Mouse (Mus musculus) neural tube, embryonic 11.5 days (tissue): ENCODE measurements around the gene Cln6. TPM values are rescaled to one million over a fixed set of nuclear protein-coding genes. Genes with fewer than 3 reads are reported as not detected.
"Not testable (repeated sequence)": the region's sequence is repeated elsewhere in the genome, so short reads cannot be mapped to it uniquely, and the experiment has no call there.

Source experiments
- ATAC-seq: fragments of 200-750 bp; cut with Nextera tagmentation; 2 replicates; pipeline ENCODE4 v1.8.0; 2017; ENCODE audit warnings: moderate number of reproducible peaks, mild to moderate bottlenecking, moderate TSS enrichment, moderate library complexity; ENCODE audit not compliant: insufficient read depth, low FRiP score, low TSS enrichment
- DNase-seq: peaks from one replicate; pipeline ENCODE4 v3.0.0-alpha.2; 2015; ENCODE audit warnings: low spot score
- H3K27ac ChIP-seq: fragments of 300-500 bp; sonication (generic); 2 replicates; pipeline ENCODE4 v1.5.1; 2014; ENCODE audit warnings: low read depth, mild to moderate bottlenecking, low read length
- H3K27me3 ChIP-seq: fragments of 300-500 bp; sonication (generic); 2 replicates; pipeline ENCODE4 v1.6.1; 2014; ENCODE audit warnings: mild to moderate bottlenecking, low read length, mixed read lengths; ENCODE audit not compliant: control insufficient read depth, insufficient read depth
- H3K36me3 ChIP-seq: fragments of 300-500 bp; sonication (generic); 2 replicates; pipeline ENCODE4 v1.6.1; 2014; ENCODE audit warnings: mild to moderate bottlenecking, low read length, moderate library complexity, mixed read lengths; ENCODE audit not compliant: control insufficient read depth, insufficient read depth
- H3K4me1 ChIP-seq: fragments of 300-500 bp; sonication (generic); 2 replicates; pipeline ENCODE4 v1.6.1; 2014; ENCODE audit warnings: low read length, mixed read lengths; ENCODE audit not compliant: control insufficient read depth, insufficient read depth
- H3K4me2 ChIP-seq: fragments of 300-500 bp; sonication (generic); 2 replicates; pipeline ENCODE4 v1.6.1; 2014; ENCODE audit warnings: low read depth, mild to moderate bottlenecking, moderate library complexity
- H3K4me3 ChIP-seq: fragments of 300-500 bp; sonication (generic); 2 replicates; pipeline ENCODE4 v1.5.1; 2014; ENCODE audit warnings: low read depth, low read length
- H3K9ac ChIP-seq: fragments of 300-500 bp; sonication (generic); 2 replicates; pipeline ENCODE4 v1.6.1; 2014; ENCODE audit warnings: mild to moderate bottlenecking, low read length
- H3K9me3 ChIP-seq: fragments of 300-500 bp; sonication (generic); 2 replicates; pipeline ENCODE4 v1.6.1; 2016; ENCODE audit warnings: low read length; ENCODE audit not compliant: control insufficient read depth
- WGBS: fragments of 180-500 bp; shearing (Covaris S2); extraction: QIAGEN DNeasy Blood & Tissue Kit; methylation state at CpG from one replicate; pipeline ENCODE4 v1.1.7; 2014; 5-methylcytosine and 5-hydroxymethylcytosine counted together
- polyA plus RNA-seq: library from polyadenylated mRNA; unstranded; fragments of >200 nt; fragmentation: Nextera tagmentation; extraction: Ambion mirVana; gene quantifications from 2 replicates; pipeline ENCODE4 v1.2.1, GENCODE M21; 2014

The Cln6 gene
- polyA plus RNA-seq, 1 experiment from 2014 or later, result 10.4 TPM

- peaks cover 14% of the 10 kb centered on the region for H3K4me1 ChIP-seq
- WGBS, result 40% methylated on average over 8 of the region's 8 CpGs
- ATAC-seq (no peak), DNase-seq (no peak)
- H3K9me3 ChIP-seq, result no peaks in the 10 kb centered on the region
- no peak overlapping the region for H3K4me2 ChIP-seq
- no peaks in the 10 kb centered on the region for H3K27me3 ChIP-seq
- no peaks in the 10 kb centered on the region for H3K36me3 ChIP-seq
- H3K27ac ChIP-seq, result no peak overlapping the region
- H3K4me3 ChIP-seq, result no peak overlapping the region
- H3K9ac ChIP-seq, result no peak overlapping the region
Observed at GRCm38 (mm10) chr9:62858266-62859019, 19.9 kb downstream of the Cln6 start.

- not testable (repeated sequence) for H3K9me3 ChIP-seq, H3K4me3 ChIP-seq
Observed at GRCm38 (mm10) chr9:62860102-62860501, 21.5 kb downstream of the Cln6 start.

GRCm38 (mm10) chr9:62860866-62861265 is 22.3 kb downstream of the Cln6 start:
- Histone ChIP-seq H3K9me3 (no peaks in the 10 kb centered on the region), H3K36me3 (no peaks in the 10 kb centered on the region), H3K4me2 (no peak overlapping the region), H3K27ac (no peak overlapping the region), H3K27me3 (no peaks in the 10 kb centered on the region), H3K9ac (no peak overlapping the region), H3K4me3 (no peak overlapping the region), H3K4me1 (peaks cover 14% of the 10 kb centered on the region)
- ATAC-seq, result no peak
- 91% methylated on average over 4 of the region's 4 CpGs for WGBS
- no peak for DNase-seq

More at GRCm38 (mm10) chr9:62860102-62860501, 21.5 kb downstream of the Cln6 start:
- not testable (repeated sequence) for H3K27ac ChIP-seq, H3K27me3 ChIP-seq, H3K36me3 ChIP-seq, H3K4me2 ChIP-seq, ATAC-seq, DNase-seq, H3K9ac ChIP-seq
- peaks cover 14% of the 10 kb centered on the region for H3K4me1 ChIP-seq
- 60% methylated on average over 6 of the region's 7 CpGs for WGBS

- not testable (repeated sequence) for H3K4me1 ChIP-seq, H3K9me3 ChIP-seq, H3K4me2 ChIP-seq, H3K27ac ChIP-seq, H3K27me3 ChIP-seq, ATAC-seq, H3K4me3 ChIP-seq, H3K9ac ChIP-seq, DNase-seq, H3K36me3 ChIP-seq
- WGBS, result 96% methylated on average over 4 of the region's 4 CpGs
Observed at GRCm38 (mm10) chr9:62869236-62869635, 30.7 kb downstream of the Cln6 start.

- H3K4me1 ChIP-seq, result no peaks in the 10 kb centered on the region
- H3K9me3 ChIP-seq, result no peaks in the 10 kb centered on the region
- H3K9ac ChIP-seq, result no peak overlapping the region
- ATAC-seq (no peak), DNase-seq (no peak)
- H3K4me2 ChIP-seq, result no peak overlapping the region
- no peak overlapping the region for H3K27ac ChIP-seq
- H3K36me3 ChIP-seq, result no peaks in the 10 kb centered on the region
- H3K27me3 ChIP-seq, result no peaks in the 10 kb centered on the region
- no peak overlapping the region for H3K4me3 ChIP-seq
Observed at GRCm38 (mm10) chr9:62870728-62871127, 32.1 kb downstream of the Cln6 start.

GRCm38 (mm10) chr9:62876966-62877616 is 38.5 kb downstream of the Cln6 start:
- WGBS, result 87% methylated on average over 7 of the region's 7 CpGs
- Histone ChIP-seq H3K9ac (no peak overlapping the region), H3K4me2 (no peak overlapping the region), H3K4me1 (no peaks in the 10 kb centered on the region), H3K36me3 (peaks cover 2% of the 10 kb centered on the region; the same call in 1 of the 2 replicates), H3K4me3 (no peak overlapping the region), H3K27me3 (no peaks in the 10 kb centered on the region), H3K9me3 (no peaks in the 10 kb centered on the region), H3K27ac (no peak overlapping the region)
- no peak for ATAC-seq
- no peak for DNase-seq

- Histone ChIP-seq H3K27me3 (no peaks in the 10 kb centered on the region), H3K9ac (no peak overlapping the region), H3K4me1 (no peaks in the 10 kb centered on the region), H3K9me3 (no peaks in the 10 kb centered on the region), H3K4me2 (no peak overlapping the region), H3K27ac (no peak overlapping the region), H3K4me3 (no peak overlapping the region), H3K36me3 (peaks cover 4% of the 10 kb centered on the region; the same call in 1 of the 2 replicates)
- WGBS, result 90% methylated on average over 2 of the region's 2 CpGs
- no peak for DNase-seq
- ATAC-seq, result no peak
Observed at GRCm38 (mm10) chr9:62877825-62878224, 39.2 kb downstream of the Cln6 start.

- WGBS, result 83% methylated on average over 12 of the region's 12 CpGs
- ATAC-seq (no peak), DNase-seq (no peak)
- Histone ChIP-seq H3K27me3 (no peaks in the 10 kb centered on the region), H3K4me3 (no peak overlapping the region), H3K4me2 (no peak overlapping the region), H3K27ac (no peak overlapping the region), H3K9me3 (no peaks in the 10 kb centered on the region), H3K4me1 (no peaks in the 10 kb centered on the region), H3K36me3 (peaks cover 6% of the 10 kb centered on the region), H3K9ac (no peak overlapping the region)
Observed at GRCm38 (mm10) chr9:62881871-62882270, 43.3 kb downstream of the Cln6 start.

GRCm38 (mm10) chr9:62894486-62894885 is 55.9 kb downstream of the Cln6 start:
- 85% methylated on average over 1 of the region's 1 CpGs for WGBS
- H3K9me3 ChIP-seq, result no peaks in the 10 kb centered on the region
- DNase-seq, result no peak
- no peak overlapping the region for H3K9ac ChIP-seq
- no peak overlapping the region for H3K27ac ChIP-seq
- H3K27me3 ChIP-seq, result no peaks in the 10 kb centered on the region
- ATAC-seq, result no peak
- no peak overlapping the region for H3K4me2 ChIP-seq
- no peaks in the 10 kb centered on the region for H3K4me1 ChIP-seq
- peaks cover 7% of the 10 kb centered on the region; the same call in 1 of the 2 replicates for H3K36me3 ChIP-seq
- no peak overlapping the region for H3K4me3 ChIP-seq
